Mouse (Mus musculus): ENCODE measurements around the gene Cnga3.

GRCm38 (mm10) chr1:37308743-37309100 is 94.5 kb downstream of the Cnga3 start:
- TF ChIP-seq CTCF (IDR thresholded peaks at IDR 0.05; ENCODE audit: control insufficient read depth, insufficient read depth, low read length) (no peak), POLR2A (IDR thresholded peaks at IDR 0.05; ENCODE audit: borderline replicate concordance, control insufficient read depth, low read depth, low read length) (no peak)
